Mouse (Mus musculus): ENCODE results near the gene Ap3d1. TPM values are rescaled to one million over a fixed set of nuclear protein-coding genes. Genes with fewer than 3 reads are reported as not detected.

The Ap3d1 gene
- total and polyA plus RNA-seq, 2 experiments from 2014 or later = 99.7 to 201 TPM

DNA sequence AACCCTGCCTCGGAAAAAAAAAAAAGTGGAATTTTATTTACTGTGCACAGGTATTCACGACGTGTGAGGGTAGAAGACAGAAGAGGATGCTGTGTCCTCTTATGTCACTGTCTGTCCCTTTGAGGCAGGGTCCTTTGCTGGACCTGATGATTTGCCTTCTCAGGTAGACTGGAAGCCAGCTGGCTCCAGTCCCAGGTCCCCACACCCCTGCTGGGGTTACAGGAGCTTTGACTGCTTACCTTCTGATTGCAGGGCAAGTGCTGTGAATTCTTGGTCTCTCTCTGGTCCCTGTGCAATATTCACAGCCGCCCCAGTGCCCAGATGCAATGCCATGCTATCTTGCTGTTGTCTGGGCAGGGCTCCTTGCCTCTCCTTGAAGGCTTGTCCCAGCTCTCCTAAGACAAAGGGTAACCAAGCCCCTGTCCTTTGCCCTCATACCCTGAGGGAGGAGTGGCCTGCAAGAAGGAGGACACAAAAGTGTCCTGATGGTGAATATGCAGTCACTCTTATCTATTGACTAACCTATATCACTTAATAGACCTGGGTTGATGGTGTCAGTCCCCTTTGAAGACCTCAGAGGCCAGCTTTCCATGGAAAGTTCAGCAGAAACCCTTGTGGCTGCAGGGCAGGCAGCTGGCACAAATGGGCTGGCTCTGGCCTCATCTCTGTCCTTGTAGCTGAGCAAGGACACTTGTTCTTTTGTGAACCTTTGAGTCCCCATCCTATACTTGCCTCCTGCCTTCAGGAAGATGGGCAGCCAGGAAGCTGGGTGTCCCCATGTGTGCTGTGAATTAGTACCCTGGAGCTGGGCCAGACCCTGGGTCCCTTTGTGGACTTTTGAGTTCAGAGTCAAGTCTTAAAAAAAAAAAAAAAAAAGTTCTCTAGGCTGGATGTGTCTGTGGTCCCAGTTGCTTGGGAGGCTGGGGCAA lies 18.8 kb upstream of the Ap3d1 start:
- Histone ChIP-seq H3K4me1 (ENCODE audit: insufficient read depth, low read length) (peaks cover 28% of the 10 kb centered on the region), H3K4me3 (ENCODE audit: low read length) (no peak overlapping the region), H3K4me2 (ENCODE audit: low read depth, low read length) (no peak overlapping the region), H3K27me3 (ENCODE audit: insufficient read depth, low read length) (no peaks in the 10 kb centered on the region), H3K9ac (replicated peaks; ENCODE audit: low read length) (no peak overlapping the region), H3K9me3 (ENCODE audit: low read length) (no peaks in the 10 kb centered on the region), H3K36me3 (ENCODE audit: insufficient read depth, low read length) (peaks cover 9% of the 10 kb centered on the region; the same call in 1 of the 2 replicates), H3K27ac (no peak overlapping the region)
- TF ChIP-seq CTCF (IDR thresholded peaks at IDR 0.05; ENCODE audit: low read depth) = no peak
- DNase-seq (ENCODE audit: low spot score) (no peak), ATAC-seq (no peak)
- WGBS = 87% methylated on average over 4 of the region's 4 CpGs

DNA sequence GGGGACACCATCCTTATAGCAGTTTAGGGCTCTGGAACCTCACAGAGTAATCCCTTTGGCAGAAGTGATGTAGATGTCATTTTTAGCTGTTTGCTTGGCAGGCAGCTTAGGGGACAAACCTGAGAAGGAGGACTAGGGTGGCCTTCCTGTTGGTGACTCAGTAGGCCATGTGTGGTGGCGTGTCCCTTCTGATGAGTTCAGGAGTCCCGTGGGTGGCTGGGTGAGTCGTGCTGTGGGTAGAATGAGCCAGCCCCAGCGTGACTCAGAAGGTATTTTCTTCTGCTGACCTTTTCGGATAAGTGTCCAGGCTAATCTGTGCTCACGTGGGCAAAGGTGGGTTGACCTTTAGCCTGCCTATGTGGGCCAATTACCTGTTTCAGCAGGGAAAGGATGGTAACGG lies 16.6 kb upstream of the Ap3d1 start:
- H3K4me3 ChIP-seq (ENCODE audit: low read length) = no peak overlapping the region
- no peaks in the 10 kb centered on the region for H3K36me3 ChIP-seq (ENCODE audit: insufficient read depth, low read length)
- H3K9ac ChIP-seq (replicated peaks; ENCODE audit: low read length) = no peak overlapping the region
- WGBS = 88% methylated on average over 7 of the region's 7 CpGs
- no peaks in the 10 kb centered on the region for H3K9me3 ChIP-seq (ENCODE audit: low read length)
- no peak overlapping the region for H3K27ac ChIP-seq
- DNase-seq (ENCODE audit: low spot score) = no peak
- no peak overlapping the region for H3K4me2 ChIP-seq (ENCODE audit: low read depth, low read length)
- no peaks in the 10 kb centered on the region for H3K27me3 ChIP-seq (ENCODE audit: insufficient read depth, low read length)
- ATAC-seq = no peak
- no peak for TF ChIP-seq CTCF (IDR thresholded peaks at IDR 0.05; ENCODE audit: low read depth)
- H3K4me1 ChIP-seq (ENCODE audit: insufficient read depth, low read length) = peaks cover 28% of the 10 kb centered on the region

DNA sequence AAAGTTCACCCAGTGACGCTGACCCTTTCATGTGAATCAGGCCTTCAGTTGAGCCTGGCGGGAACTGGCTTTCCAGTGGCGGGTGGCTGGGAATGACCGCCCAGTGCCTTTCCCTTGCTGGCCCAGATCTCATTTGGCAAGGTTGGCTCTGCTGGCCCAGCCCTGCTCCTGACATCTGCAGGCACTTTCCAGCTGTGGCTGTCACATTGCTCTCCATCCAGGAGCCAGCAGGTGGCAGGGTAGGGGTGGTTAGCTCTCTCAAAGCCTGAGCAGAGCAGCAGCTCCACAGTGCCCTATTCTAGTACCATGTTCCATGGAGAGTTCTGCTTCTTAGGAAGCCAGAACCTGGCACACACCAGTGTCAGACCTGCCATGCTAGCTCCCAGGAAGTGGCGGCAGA lies 15.7 kb upstream of the Ap3d1 start:
- Histone ChIP-seq H3K4me3 (ENCODE audit: low read length) (no peak overlapping the region), H3K27me3 (ENCODE audit: insufficient read depth, low read length) (no peaks in the 10 kb centered on the region), H3K4me2 (ENCODE audit: low read depth, low read length) (peak overlapping the region; percentile 92; the same call in 1 of the 2 replicates), H3K27ac (peak overlapping the region; percentile 27; the same call in 1 of the 2 replicates), H3K9me3 (ENCODE audit: low read length) (no peaks in the 10 kb centered on the region), H3K4me1 (ENCODE audit: insufficient read depth, low read length) (peaks cover 28% of the 10 kb centered on the region), H3K9ac (replicated peaks; ENCODE audit: low read length) (no peak overlapping the region), H3K36me3 (ENCODE audit: insufficient read depth, low read length) (no peaks in the 10 kb centered on the region)
- whole genome bisulfite sequencing = 35% methylated on average over 5 of the region's 5 CpGs
- peak; percentile 69 for TF ChIP-seq CTCF (IDR thresholded peaks at IDR 0.05; ENCODE audit: low read depth)
- DNase-seq (ENCODE audit: low spot score) = peak; percentile 73
- ATAC-seq = peak; percentile 48; the same call in 1 of the 2 replicates

DNA sequence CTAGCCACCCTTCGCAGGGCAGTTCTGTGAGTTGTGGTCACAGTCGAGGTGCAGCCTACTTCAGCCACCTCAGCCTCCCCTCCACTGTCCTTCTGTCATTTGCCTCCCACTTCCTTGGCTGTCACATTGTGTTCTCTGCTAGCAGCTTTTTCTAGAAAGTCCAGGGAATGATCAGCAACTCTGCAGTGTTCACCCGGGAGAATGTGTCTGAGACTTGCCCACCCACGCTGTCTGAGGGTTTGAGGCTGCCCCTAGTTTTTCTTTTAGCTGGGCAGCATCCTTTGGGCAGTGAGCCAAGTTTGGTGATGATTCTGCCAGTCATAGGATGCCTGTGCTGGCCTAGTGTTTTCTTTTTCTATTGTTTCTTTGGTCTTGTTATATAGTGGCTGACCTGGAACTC lies 14.9 kb upstream of the Ap3d1 start:
- DNase-seq (ENCODE audit: low spot score) = no peak
- Histone ChIP-seq H3K4me1 (ENCODE audit: insufficient read depth, low read length) (peaks cover 32% of the 10 kb centered on the region), H3K27ac (0 out of 2 replicates have a peak overlapping the region, but pooled peaks have one; percentile 27), H3K9me3 (ENCODE audit: low read length) (no peaks in the 10 kb centered on the region), H3K27me3 (ENCODE audit: insufficient read depth, low read length) (no peaks in the 10 kb centered on the region), H3K4me2 (ENCODE audit: low read depth, low read length) (peak overlapping the region; percentile 92), H3K36me3 (ENCODE audit: insufficient read depth, low read length) (no peaks in the 10 kb centered on the region), H3K9ac (replicated peaks; ENCODE audit: low read length) (0 out of 2 replicates have a peak overlapping the region, but pooled peaks have one; percentile 28), H3K4me3 (ENCODE audit: low read length) (peak overlapping the region; percentile 88; the same call in 1 of the 2 replicates)
- ATAC-seq = no peak
- no peak for TF ChIP-seq CTCF (IDR thresholded peaks at IDR 0.05; ENCODE audit: low read depth)
- 58% methylated on average over 4 of the region's 4 CpGs for WGBS

DNA sequence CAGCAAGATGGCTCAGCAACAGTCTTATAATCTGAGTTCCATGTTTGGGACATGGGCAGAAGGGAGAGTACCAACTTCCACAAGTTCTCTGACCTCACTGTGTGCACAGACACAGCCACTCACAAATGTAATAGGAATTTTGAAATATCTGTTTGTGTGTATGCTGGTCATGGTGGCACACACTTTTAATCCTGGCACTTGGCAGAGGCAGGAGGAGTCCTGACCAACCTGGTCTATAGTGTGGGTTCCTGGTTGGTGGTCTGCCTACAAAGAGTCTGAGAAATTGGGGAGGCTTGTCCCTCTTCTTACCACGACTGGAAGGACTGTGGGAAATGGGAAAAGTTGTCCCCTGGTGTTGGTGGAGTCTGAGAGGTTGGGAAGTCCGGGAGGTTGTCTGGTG lies 14.4 kb upstream of the Ap3d1 start:
- Histone ChIP-seq H3K9me3 (ENCODE audit: low read length) (no peaks in the 10 kb centered on the region), H3K4me1 (ENCODE audit: insufficient read depth, low read length) (peaks cover 32% of the 10 kb centered on the region), H3K4me3 (ENCODE audit: low read length) (peak overlapping the region; percentile 88), H3K27ac (no peak overlapping the region), H3K27me3 (ENCODE audit: insufficient read depth, low read length) (no peaks in the 10 kb centered on the region), H3K9ac (replicated peaks; ENCODE audit: low read length) (peak overlapping the region; percentile 96; the same call in 1 of the 2 replicates), H3K4me2 (ENCODE audit: low read depth, low read length) (peak overlapping the region; percentile 92), H3K36me3 (ENCODE audit: insufficient read depth, low read length) (no peaks in the 10 kb centered on the region)
- DNase-seq (ENCODE audit: low spot score) (no peak), ATAC-seq (no peak)
- 56% methylated on average over 2 of the region's 2 CpGs for WGBS
- TF ChIP-seq CTCF (IDR thresholded peaks at IDR 0.05; ENCODE audit: low read depth) = no peak

DNA sequence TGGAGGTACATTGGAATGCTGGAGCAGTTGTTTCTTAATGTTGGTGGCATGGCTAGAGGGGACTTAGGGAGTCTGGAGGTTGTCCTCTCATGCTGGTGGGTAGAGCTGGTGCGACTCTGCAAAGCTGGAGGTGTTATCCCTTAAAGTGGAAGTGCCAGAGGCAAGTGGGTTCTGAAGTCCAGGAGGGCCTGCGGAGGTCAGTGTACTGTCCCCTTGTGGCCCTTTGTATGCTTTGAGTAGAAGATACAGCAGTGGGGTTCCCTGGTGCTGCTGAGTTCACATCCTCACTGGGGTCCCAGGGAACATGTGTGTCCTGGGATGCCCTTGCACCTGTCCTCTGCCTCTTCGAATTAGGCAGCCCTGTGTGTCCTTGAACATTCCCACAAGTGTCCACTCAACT lies 14.0 kb upstream of the Ap3d1 start:
- Histone ChIP-seq H3K36me3 (ENCODE audit: insufficient read depth, low read length) (no peaks in the 10 kb centered on the region), H3K9me3 (ENCODE audit: low read length) (no peaks in the 10 kb centered on the region), H3K4me3 (ENCODE audit: low read length) (peak overlapping the region; percentile 88), H3K27me3 (ENCODE audit: insufficient read depth, low read length) (no peaks in the 10 kb centered on the region), H3K4me2 (ENCODE audit: low read depth, low read length) (peak overlapping the region; percentile 92), H3K4me1 (ENCODE audit: insufficient read depth, low read length) (peaks cover 32% of the 10 kb centered on the region), H3K9ac (replicated peaks; ENCODE audit: low read length) (peak overlapping the region; percentile 96; the same call in 1 of the 2 replicates), H3K27ac (no peak overlapping the region)
- 29% methylated on average over 3 of the region's 3 CpGs for whole genome bisulfite sequencing
- TF ChIP-seq CTCF (IDR thresholded peaks at IDR 0.05; ENCODE audit: low read depth) = peak; percentile 22; the same call in 1 of the 2 replicates
- ATAC-seq (no peak), DNase-seq (ENCODE audit: low spot score) (no peak)

Data from hindbrain, postnatal 0 days (tissue).